Mouse (Mus musculus) cerebellum, postnatal 10 days (tissue): ENCODE measurements at regions not wholly inside any gene's neighbourhood (a gene's known extent, or its start where the extent isn't known, plus 50 kb on each side); places are given as distances from the start of the nearest gene placed in this dataset.
A peak's percentile ranks its signal among the peaks of the same experiment; 100 is the strongest.

Experiments
- DNase-seq, 2 experiments: peaks; one replicate each; pipeline ENCODE4 v3.0.0; 2021; ENCODE audit warnings: mixed read lengths in 2 of 2

- DNase-seq: no peak
Measured at GRCm38 (mm10) chr12:49579451-49580190, 194.6 kb downstream of the Gm43517 start.

GRCm38 (mm10) chr12:49583849-49584248 is 198.9 kb downstream of the Gm43517 start:
- DNase-seq: no peak

- DNase-seq: no peak
Measured at GRCm38 (mm10) chr12:49622264-49622663, 237.3 kb downstream of the Gm43517 start.

- no peak for DNase-seq
Measured at GRCm38 (mm10) chr12:49627222-49627621, 242.2 kb downstream of the Gm43517 start.

GRCm38 (mm10) chr12:49628014-49628413 is 243.0 kb downstream of the Gm43517 start:
- no peak for DNase-seq

- DNase-seq: peak; percentile 21 to 34
Measured at GRCm38 (mm10) chr12:49649104-49650063, 264.4 kb downstream of the Gm43517 start.
